Mouse (Mus musculus) bone marrow macrophage, adult 2 months (primary cell): ENCODE measurements at regions not wholly inside any gene's neighbourhood (a gene's known extent, or its start where the extent isn't known, plus 50 kb on each side); places are given as distances from the start of the nearest gene placed in this dataset.

Experiments
- CTCF ChIP-seq: IDR thresholded peaks from 2 replicates; pipeline ENCODE4 v1.5.1; 2012; ENCODE audit warnings: low read depth, mild to moderate bottlenecking, low read length, moderate library complexity
- POLR2A ChIP-seq: IDR thresholded peaks from 2 replicates; pipeline ENCODE4 v1.6.1; 2012; ENCODE audit warnings: mild to moderate bottlenecking, low read depth, low read length, borderline replicate concordance

GRCm38 (mm10) chr13:69260972-69261371 lies 261.6 kb upstream of the Adcy2 start:
- TF ChIP-seq POLR2A (no peak), CTCF (no peak)
